Mouse (Mus musculus) thymus, adult 2 months (tissue): Measurements from ENCODE around the gene Rhbdl2. TPM values are rescaled to one million over a fixed set of nuclear protein-coding genes. Genes with fewer than 3 reads are reported as not detected.

Source experiments
- DNase-seq: peaks from one replicate; pipeline ENCODE4 v3.0.0; 2021
- H3K27ac ChIP-seq: fragments of 200-500 bp; 2 replicates; pipeline ENCODE4 v1.5.1; 2012; ENCODE audit warnings: low read length, control low read depth; ENCODE audit not compliant: control insufficient read depth, insufficient read depth
- H3K27me3 ChIP-seq: fragments of 200-500 bp; 2 replicates; pipeline ENCODE4 v1.6.1; 2012; ENCODE audit warnings: mild to moderate bottlenecking, low read length, moderate library complexity, mixed read lengths; ENCODE audit not compliant: control insufficient read depth, insufficient read depth
- H3K36me3 ChIP-seq: fragments of 200-500 bp; 2 replicates; pipeline ENCODE4 v1.6.1; 2012; ENCODE audit warnings: mild to moderate bottlenecking, low read length, moderate library complexity; ENCODE audit not compliant: control insufficient read depth, insufficient read depth
- H3K4me1 ChIP-seq: fragments of 200-500 bp; replicated peaks from 2 replicates; pipeline ENCODE4 v1.6.1; 2012; ENCODE audit warnings: low read length; ENCODE audit not compliant: control insufficient read depth, insufficient read depth
- H3K4me3 ChIP-seq: fragments of 200-500 bp; 2 replicates; pipeline ENCODE4 v1.5.1; 2012; ENCODE audit warnings: mild to moderate bottlenecking, low read length, control low read depth, moderate library complexity; ENCODE audit not compliant: control insufficient read depth, insufficient read depth
- CTCF ChIP-seq: fragments of 200-500 bp; IDR thresholded peaks from 2 replicates; pipeline ENCODE4 v1.5.1; 2012; ENCODE audit warnings: mild to moderate bottlenecking, control low read depth, low read length, moderate library complexity, borderline replicate concordance; ENCODE audit not compliant: control insufficient read depth, poor library complexity, insufficient read depth; ENCODE audit errors: extremely low read depth
- POLR2A ChIP-seq: fragments of 200-500 bp; IDR thresholded peaks from 2 replicates; pipeline ENCODE4 v1.6.1; 2012; ENCODE audit warnings: mild to moderate bottlenecking, low read length, control low read depth, moderate library complexity; ENCODE audit not compliant: control insufficient read depth, poor library complexity, insufficient read depth; ENCODE audit errors: extremely low read depth
- WGBS: fragments of 180-500 bp; shearing (Covaris S2); methylation state at CpG from one replicate; pipeline ENCODE4 v1.1.7; 2018; 5-methylcytosine and 5-hydroxymethylcytosine counted together
- polyA plus RNA-seq: library from polyadenylated mRNA; depleted of rRNA; stranded (reverse); fragments of >200 nt; gene quantifications from 2 replicates; pipeline ENCODE4 v1.2.3, GENCODE M21; 2012

The Rhbdl2 gene
- polyA plus RNA-seq, 1 experiment, result 4.3 TPM

GRCm38 (mm10) chr4:123810475-123811295 is 23.0 kb downstream of the Rhbdl2 start:
- 85% methylated on average over 12 of the region's 12 CpGs for WGBS
- DNase-seq, result no peak

GRCm38 (mm10) chr4:123812525-123812924 is 24.9 kb downstream of the Rhbdl2 start:
- DNase-seq, result no peak
- no peak overlapping the region for H3K4me3 ChIP-seq
- WGBS, result 91% methylated on average over 3 of the region's 3 CpGs
- H3K36me3 ChIP-seq, result no peaks in the 10 kb centered on the region
- TF ChIP-seq CTCF (no peak), POLR2A (no peak)
- no peak overlapping the region for H3K27ac ChIP-seq
- H3K27me3 ChIP-seq, result no peaks in the 10 kb centered on the region
- no peaks in the 10 kb centered on the region for H3K4me1 ChIP-seq

More at GRCm38 (mm10) chr4:123810475-123811295, 23.0 kb downstream of the Rhbdl2 start:
- no peak for TF ChIP-seq POLR2A
- no peak for TF ChIP-seq CTCF
- no peak overlapping the region for H3K27ac ChIP-seq
- no peaks in the 10 kb centered on the region for H3K27me3 ChIP-seq
- H3K4me1 ChIP-seq, result no peaks in the 10 kb centered on the region
- no peak overlapping the region for H3K4me3 ChIP-seq
- H3K36me3 ChIP-seq, result no peaks in the 10 kb centered on the region

GRCm38 (mm10) chr4:123814030-123814501 is 26.4 kb downstream of the Rhbdl2 start:
- WGBS, result 77% methylated on average over 7 of the region's 7 CpGs
- no peak for DNase-seq
- Histone ChIP-seq H3K27me3 (no peaks in the 10 kb centered on the region), H3K36me3 (no peaks in the 10 kb centered on the region), H3K4me3 (no peak overlapping the region), H3K4me1 (no peaks in the 10 kb centered on the region), H3K27ac (no peak overlapping the region)
- TF ChIP-seq CTCF, result no peak
- TF ChIP-seq POLR2A, result no peak

DNA sequence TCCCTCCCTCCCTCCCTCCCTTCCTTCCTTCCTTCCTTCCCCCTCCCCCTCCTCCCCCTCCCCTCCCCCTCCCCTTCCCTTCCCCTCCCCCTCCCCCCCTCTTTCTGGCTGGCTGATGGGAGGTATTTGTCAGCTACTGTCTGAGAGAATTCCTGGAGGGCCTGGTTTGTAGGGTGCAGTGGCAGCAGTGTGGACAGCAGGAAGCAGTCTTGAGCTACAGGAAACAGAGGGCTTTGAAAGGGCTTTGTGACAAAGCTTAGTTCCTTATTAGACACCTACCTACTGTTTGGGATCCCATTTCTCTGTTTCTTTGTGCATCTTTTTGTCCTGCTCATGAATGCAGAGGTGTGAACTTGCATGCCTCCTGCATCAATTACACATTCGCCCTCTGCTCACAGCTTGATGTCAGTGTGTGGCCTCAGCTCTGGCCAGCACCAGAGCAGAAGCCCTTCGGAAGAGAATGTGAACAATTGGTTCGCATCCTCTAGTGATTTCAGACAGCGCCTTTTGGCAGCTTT is 31.5 kb downstream of the Rhbdl2 start:
- no peak for TF ChIP-seq POLR2A
- TF ChIP-seq CTCF, result no peak
- Histone ChIP-seq H3K4me3 (no peak overlapping the region), H3K4me1 (no peaks in the 10 kb centered on the region), H3K27me3 (no peaks in the 10 kb centered on the region), H3K36me3 (no peaks in the 10 kb centered on the region), H3K27ac (no peak overlapping the region)
- 89% methylated on average over 4 of the region's 4 CpGs for WGBS
- DNase-seq, result no peak

DNA sequence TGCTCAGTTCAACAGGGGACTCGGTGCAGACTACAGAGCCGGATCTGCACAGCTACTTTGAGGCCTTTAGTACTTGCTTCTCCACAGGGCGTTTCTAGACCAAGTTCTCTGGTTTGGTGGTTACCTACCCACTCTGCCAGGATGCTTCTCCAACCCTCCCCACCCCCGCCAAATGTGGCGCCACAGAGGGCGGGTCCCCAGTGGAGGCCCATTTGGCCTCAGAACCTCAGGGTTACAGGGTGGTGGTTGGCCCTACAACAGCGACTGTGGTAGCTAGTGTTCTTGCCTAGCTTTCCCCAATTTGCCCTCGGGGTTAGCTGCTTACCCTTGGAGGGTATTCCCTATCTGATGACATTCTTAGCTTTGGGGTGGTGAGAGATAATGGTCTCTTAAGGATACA is 54.5 kb downstream of the Rhbdl2 start:
- 89% methylated on average over 8 of the region's 8 CpGs for WGBS
- Histone ChIP-seq H3K27me3 (no peaks in the 10 kb centered on the region), H3K4me1 (no peaks in the 10 kb centered on the region), H3K36me3 (no peaks in the 10 kb centered on the region), H3K27ac (no peak overlapping the region), H3K4me3 (no peak overlapping the region)
- no peak for DNase-seq
- TF ChIP-seq CTCF (no peak), POLR2A (no peak)

DNA sequence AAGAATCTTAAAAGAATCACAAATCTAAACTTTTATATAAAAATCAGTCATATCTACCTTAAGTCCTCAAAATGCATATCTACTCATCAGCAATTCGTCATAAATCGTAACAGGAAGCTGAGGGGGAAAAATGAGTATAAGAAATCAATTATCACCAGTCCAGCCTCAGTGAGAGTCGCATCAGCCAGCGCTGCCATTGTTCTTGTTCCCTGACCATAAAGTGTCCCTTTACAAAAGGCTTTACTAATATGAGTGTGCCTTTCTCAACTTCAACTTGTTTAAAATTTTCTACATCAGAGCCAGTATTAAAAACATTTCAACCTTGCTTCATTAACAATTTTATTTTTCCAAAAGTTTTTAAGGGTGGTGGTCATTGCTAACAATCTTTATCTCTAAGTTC is 69.2 kb downstream of the Rhbdl2 start:
- TF ChIP-seq POLR2A, result no peak
- no peak for TF ChIP-seq CTCF
- no peaks in the 10 kb centered on the region for H3K4me1 ChIP-seq
- H3K36me3 ChIP-seq, result no peaks in the 10 kb centered on the region
- no peaks in the 10 kb centered on the region for H3K27me3 ChIP-seq
- DNase-seq, result no peak
- WGBS, result 75% methylated on average over 4 of the region's 4 CpGs
- H3K27ac ChIP-seq, result no peak overlapping the region
- H3K4me3 ChIP-seq, result no peak overlapping the region

GRCm38 (mm10) chr4:123858090-123858489 is 70.4 kb downstream of the Rhbdl2 start:
- no peak for DNase-seq
- Histone ChIP-seq H3K4me3 (no peak overlapping the region), H3K4me1 (no peaks in the 10 kb centered on the region), H3K36me3 (no peaks in the 10 kb centered on the region), H3K27me3 (no peaks in the 10 kb centered on the region), H3K27ac (no peak overlapping the region)
- TF ChIP-seq CTCF (no peak), POLR2A (no peak)
- 87% methylated on average over 7 of the region's 7 CpGs for WGBS
